Mouse (Mus musculus) megakaryocyte-erythroid progenitor cell, adult 5-6 weeks (primary cell): ENCODE data around the gene Klhdc8a. TPM values are rescaled to one million over a fixed set of nuclear protein-coding genes. Genes with fewer than 3 reads are reported as not detected.
A peak's percentile ranks its signal among the peaks of the same experiment; 100 is the strongest.

Source experiments
- ATAC-seq: replicated peaks from 2 replicates; pipeline ENCODE4 v1.8.0; 2016; ENCODE audit warnings: mild to moderate bottlenecking, inconsistent platforms; ENCODE audit not compliant: severe bottlenecking, poor library complexity, low FRiP score, low TSS enrichment
- total RNA-seq, 2 experiments: library from RNA; stranded (forward) in 1 of 2; stranded (reverse) in 1 of 2; fragments of 200-1000, 215-1000 nt in 1 of 2; fragments of >200 nt in 1 of 2; fragmentation: Nextera tagmentation in 1 of 2; gene quantifications; 2 replicates each; pipeline ENCODE4 v1.2.3; 2014 to 2017

Gene Klhdc8a
- total RNA-seq, 2 experiments from 2014 or later, result not detected

GRCm38 (mm10) chr1:132287991-132288451 lies 10.4 kb upstream of the Klhdc8a start:
- no peak for ATAC-seq

- ATAC-seq, result no peak
Measured at GRCm38 (mm10) chr1:132289965-132290364, 8.5 kb upstream of the Klhdc8a start.

DNA sequence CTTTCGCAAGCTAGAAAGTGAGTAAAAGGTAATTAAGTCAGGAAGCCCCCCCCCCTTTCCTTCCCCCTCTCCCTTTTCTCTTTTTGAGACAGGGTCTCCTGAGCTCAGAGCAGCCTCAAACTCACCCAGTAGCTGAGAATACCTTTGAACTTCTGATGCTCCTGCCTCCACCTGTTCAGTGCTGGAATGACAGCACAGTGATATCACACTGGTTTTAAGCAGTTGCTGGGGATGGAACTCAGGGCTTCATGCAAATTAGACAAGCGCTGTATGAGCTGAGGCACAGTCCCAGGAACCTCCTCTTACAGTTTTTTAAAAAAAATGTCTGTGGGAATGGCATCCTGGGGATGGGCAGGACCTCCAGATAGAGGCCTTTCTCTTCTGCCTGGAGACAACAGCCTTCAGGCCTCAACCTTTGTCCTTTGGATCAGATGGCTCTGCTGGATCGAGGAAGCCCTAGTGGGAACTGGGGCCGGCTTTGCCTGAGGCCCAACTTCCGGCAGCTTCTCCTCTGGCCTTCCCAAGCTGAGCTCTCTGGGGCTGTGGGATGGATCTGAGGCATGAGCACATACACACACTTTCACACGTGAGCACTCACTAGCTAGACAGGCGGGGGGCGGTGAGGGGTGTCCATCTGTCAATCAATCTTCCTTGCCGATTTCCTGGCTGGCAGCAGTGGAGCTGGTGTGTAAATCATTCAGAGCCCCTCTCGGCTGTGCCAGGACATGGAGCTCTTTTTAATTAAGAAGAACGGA lies 7.3 kb upstream of the Klhdc8a start:
- no peak for ATAC-seq

GRCm38 (mm10) chr1:132291706-132292105 lies 6.7 kb upstream of the Klhdc8a start:
- no peak for ATAC-seq

DNA sequence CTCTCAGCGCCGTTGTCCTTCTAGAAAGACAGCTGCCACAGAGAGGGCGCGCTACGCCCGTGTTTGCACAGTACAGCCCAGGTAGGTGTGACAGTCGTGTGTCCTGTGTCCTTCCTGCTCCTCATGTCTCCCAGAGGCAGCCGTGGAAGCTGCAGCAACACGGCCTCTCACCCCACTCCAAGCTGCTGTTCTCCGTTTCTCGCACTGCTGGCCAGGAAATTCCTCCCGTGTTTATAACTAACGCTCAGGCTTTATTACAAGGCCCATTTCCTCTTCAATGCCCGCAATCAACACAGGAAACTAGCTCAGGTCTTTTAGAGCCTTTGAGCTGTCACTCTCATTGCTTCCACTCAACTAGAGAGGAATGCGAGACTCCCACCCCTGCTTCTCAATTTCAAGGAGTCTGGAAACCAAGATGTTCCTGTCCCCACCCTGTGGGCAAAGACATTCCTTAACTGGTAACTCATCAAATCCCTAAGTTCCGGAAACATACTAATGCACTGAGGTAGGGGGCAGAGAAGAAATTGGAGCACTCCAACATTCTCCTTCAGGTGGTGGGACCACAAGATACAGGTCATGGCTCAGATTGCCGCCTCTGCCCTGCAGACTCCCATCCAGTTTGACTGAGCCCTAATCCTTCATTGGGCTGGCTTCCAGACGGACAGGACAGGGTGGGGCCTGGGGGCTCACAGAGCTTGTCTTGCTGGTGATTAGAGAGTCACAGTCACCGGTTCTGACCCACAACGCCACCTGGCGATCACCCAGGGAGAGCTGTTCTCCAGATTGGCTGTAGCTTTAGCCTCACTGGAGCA lies 5.9 kb upstream of the Klhdc8a start:
- peak; percentile 68 for ATAC-seq

DNA sequence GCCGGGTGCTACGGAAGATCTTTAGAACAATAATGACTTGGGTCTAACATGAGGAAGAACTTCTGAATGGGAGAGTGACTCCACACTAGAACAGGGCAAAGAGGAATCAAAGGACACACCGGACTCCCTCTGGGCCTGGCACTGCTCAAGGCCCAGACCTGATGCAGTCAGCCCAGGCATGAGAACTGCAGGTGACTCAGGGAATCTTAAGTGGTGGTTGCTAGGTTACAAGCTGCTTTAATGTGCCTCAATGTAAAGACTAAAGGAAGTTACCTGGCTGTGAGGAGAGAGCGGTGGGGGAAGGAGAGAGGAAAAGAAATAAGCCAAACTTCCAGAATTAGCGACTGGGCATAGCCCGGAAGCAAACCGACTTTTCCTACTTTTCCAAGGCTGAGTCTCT lies 2.9 kb upstream of the Klhdc8a start:
- ATAC-seq, result no peak

DNA sequence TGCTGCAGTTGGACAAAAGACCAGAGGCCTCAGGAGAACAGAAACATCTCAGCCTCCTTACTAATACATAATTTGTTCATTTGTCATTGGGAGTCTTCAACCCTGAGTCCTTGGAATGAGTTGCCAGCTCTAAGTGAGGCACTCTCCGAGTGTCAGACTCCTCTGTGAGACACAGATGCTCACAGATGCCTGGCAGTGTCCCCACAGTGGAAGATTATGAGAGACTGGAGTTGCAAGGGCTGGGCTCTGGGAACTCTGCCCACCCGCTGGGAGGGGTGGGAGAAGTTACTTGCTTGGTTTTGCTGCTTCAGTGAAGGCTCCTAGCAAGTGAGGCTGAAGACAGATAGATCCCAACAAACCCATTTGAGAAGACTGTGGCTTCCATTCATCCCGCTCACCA lies 2.4 kb upstream of the Klhdc8a start:
- ATAC-seq, result no peak

GRCm38 (mm10) chr1:132298801-132299464 lies 507 bp downstream of the Klhdc8a start:
- ATAC-seq, result no peak

DNA sequence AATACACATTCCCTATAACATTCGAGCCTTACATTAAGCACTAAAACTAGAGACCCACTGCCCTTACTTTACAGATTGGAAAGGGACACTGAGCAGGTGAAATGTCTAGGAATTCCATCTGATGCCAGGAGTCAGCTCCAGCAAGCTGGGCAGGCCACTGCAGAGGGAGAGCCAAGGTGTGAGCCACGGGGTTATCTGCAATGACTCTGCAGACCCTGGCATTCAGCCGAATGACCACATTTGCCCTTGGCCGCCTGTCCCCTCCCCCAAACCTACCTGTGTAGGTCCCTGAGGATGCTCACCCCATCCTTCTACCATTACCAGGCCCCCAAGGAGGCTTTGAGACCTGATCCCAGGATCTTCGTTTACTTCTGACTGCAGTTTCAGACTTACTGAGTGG lies 1.3 kb downstream of the Klhdc8a start:
- no peak for ATAC-seq

- ATAC-seq, result no peak
Measured at GRCm38 (mm10) chr1:132301242-132301641, 2.8 kb downstream of the Klhdc8a start.

DNA sequence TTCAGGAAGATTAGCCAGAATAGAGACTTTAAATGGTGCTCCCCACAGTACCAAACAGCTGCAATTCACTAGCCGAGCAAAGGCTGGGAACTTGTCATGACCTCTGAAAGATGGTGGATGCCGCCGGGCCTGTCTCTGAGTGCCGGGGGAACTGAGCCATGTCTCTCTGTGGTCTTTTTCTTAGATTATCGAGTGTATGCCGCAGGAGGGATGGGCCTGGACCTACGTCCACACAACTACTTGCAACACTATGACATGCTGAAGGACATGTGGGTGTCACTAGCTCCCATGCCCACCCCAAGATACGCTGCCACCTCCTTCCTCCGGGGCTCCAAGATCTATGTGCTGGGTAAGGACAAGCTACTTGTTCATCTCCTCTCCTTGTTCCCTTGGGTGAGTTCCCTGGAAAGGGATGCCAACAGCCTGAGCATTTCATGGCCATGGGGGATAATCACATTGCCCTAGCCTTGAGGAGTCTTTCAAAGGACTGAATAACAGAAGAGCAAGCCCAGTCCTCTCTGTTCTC lies 4.0 kb downstream of the Klhdc8a start:
- no peak for ATAC-seq

GRCm38 (mm10) chr1:132304618-132305214 lies 6.3 kb downstream of the Klhdc8a start:
- ATAC-seq, result no peak

DNA sequence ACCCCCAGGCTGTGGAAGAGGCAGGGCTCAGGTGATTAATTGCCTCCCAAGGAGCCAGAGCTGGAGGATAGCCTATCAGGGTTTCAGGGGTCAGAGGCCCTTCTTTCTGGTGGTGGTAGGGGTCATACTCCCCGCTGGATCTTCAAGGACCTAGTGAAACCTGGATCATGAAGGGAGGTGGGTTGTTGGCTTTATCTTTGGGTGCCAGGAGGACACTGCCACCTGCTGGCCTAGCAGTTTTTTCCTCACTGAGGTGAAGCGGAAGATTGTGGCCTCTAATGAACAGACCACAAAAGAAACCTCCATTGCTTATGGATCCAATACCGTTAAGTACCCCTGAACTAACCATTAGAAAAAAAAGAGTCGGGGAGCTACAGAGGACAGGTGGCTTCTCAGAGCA lies 7.7 kb downstream of the Klhdc8a start:
- peak; percentile 52 for ATAC-seq

DNA sequence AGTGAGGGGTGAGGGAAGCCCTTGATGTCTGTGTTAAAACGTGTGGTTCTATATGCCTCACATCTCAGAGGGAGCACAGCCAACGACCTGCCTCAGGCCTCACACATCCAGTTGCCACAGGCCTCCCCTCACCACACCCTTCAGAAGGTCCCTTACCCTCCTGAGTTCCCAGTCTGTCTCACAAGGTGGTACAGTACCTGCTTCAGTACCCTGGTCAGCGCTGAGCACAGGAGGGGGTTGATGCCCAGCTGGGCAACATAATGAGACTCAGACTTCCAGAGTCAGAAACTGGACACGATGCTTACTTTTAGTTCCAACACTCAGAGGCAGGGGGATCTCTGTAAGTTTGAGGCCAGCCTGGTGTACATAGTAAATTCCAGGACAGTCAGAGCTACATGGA lies 8.4 kb downstream of the Klhdc8a start:
- no peak for ATAC-seq

DNA sequence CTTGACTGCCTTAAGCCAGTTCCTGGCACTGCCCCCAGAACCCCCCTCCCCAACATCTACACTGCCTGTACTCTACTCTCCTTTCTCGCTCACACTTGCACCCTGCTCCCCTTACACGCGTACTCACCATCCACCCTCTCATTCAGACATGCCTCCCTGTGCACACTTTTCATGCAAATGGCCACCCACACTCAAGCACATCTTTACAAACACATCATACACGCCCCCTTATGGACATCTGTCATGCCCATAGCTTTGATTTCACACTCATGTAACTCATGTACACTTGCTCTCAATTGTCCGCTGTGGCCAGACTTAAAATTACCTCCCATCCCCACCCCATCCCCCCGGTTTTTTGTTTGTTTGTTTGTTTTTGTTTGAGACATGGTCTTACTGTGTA lies 9.5 kb downstream of the Klhdc8a start:
- ATAC-seq, result no peak

DNA sequence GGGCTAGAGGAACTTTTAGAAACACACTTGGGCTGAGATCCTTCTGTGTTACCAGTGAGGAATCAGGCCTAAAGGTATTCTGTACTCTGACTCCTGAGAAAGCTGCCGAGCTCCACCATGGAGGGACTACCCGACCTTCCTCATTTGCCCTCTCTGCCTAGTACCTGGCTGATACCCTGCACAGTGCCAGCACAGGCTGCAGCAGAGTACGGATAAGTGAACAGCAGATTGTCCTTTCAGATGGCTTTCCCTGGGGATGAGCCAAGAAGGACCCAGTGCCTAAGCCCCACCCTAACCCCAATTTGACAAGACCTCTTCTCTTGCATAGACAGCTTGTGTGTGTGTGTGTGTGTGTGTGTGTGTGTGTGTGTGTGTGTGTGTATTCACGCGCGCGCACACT lies 10.2 kb downstream of the Klhdc8a start:
- no peak for ATAC-seq

DNA sequence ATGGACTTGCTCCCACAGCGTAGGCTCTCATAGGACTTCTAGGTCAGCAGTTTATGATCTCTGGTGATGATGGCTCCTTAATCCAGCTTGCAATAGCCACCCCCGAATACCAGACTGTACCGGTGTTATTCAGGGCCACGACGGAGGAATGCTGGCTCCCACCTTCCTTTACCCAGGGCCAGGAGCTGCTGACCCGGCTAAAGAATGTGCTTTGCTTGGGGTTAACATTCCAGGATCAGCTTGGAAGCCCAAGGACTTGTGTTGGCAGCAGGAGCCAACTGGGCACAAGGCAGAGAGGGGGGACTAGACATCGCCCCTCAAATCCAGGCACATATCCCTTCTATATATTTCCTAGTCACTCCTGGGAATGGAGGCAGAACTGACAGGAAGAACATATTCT lies 12.3 kb downstream of the Klhdc8a start:
- ATAC-seq, result no peak

- ATAC-seq, result no peak
Measured at GRCm38 (mm10) chr1:132311174-132311859, 12.9 kb downstream of the Klhdc8a start.

DNA sequence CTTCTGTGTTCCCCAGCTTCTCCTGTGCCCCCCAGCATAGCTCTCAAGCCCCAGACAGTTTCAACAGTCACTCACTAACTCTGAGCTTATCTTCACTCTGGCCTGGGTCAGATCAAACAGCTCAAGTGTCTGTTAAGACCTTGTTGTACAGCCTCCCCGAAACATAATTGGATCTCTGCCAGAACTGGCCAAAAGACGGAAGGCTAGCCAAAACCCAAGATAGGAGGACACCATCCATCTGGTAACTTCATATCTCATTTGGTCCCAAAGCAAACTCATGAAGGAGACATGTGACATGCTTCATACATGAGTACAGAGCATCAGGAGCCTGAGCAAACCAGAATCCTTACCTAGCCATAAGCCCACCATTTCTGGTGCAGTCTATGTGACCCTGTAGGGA lies 13.6 kb downstream of the Klhdc8a start:
- peak; percentile 62 for ATAC-seq
